Mouse (Mus musculus): ENCODE data around the gene Slco1a5. TPM values are rescaled to one million over a fixed set of nuclear protein-coding genes. Genes with fewer than 3 reads are reported as not detected.
"Not testable (repeated sequence)": the region's sequence is repeated elsewhere in the genome, so short reads cannot be mapped to it uniquely, and the experiment has no call there.

Slco1a5 gene
- polyA plus RNA-seq, 1 experiment from 2014 or later, result 0.29 TPM

DNA sequence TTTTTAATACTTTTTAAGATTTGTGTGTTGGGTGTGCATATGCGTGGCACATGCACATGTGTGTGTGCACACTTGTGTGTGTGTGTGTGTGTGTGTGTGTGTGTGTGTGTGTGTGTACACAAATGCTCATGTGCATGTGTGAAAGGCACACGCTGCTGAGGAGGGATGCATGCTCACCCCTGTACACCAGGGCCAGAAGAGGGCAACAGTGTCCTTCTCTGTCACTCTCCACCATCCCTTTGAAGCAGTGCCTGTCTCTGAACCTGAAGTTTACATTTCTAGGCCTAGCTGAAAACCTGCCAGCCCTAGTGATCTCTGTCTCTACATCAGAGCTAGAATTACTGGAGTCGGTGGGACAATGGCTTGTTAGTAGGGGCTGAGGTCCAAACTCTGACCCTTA is 3.8 kb upstream of the Slco1a5 start:
- H3K27ac ChIP-seq (ENCODE audit: low read length), result no peak overlapping the region
- no peak overlapping the region for H3K4me3 ChIP-seq (ENCODE audit: low read depth, low read length)
- ATAC-seq (ENCODE audit: insufficient number of reproducible peaks, insufficient read depth, low FRiP score, low read depth), result no peak
- H3K4me1 ChIP-seq (ENCODE audit: control insufficient read depth, insufficient read depth, low read length), result no peaks in the 10 kb centered on the region
- no peak overlapping the region for H3K9ac ChIP-seq (replicated peaks; ENCODE audit: low read depth, low read length)
- H3K9me3 ChIP-seq (ENCODE audit: control insufficient read depth, low read depth, low read length), result no peaks in the 10 kb centered on the region
- no peaks in the 10 kb centered on the region for H3K27me3 ChIP-seq (ENCODE audit: control insufficient read depth, insufficient read depth, low read length)
- no peak overlapping the region for H3K4me2 ChIP-seq (replicated peaks; ENCODE audit: low read depth, low read length)
- no peaks in the 10 kb centered on the region for H3K36me3 ChIP-seq (ENCODE audit: control insufficient read depth, insufficient read depth, low read length)
- 65% methylated on average over 3 of the region's 3 CpGs for WGBS

GRCm38 (mm10) chr6:142317106-142317505 is 5.7 kb downstream of the Slco1a5 start:
- Histone ChIP-seq H3K4me1 (ENCODE audit: control insufficient read depth, insufficient read depth, low read length) (no peaks in the 10 kb centered on the region), H3K9ac (replicated peaks; ENCODE audit: low read depth, low read length) (no peak overlapping the region), H3K27ac (ENCODE audit: low read length) (no peak overlapping the region), H3K36me3 (ENCODE audit: control insufficient read depth, insufficient read depth, low read length) (no peaks in the 10 kb centered on the region), H3K4me3 (ENCODE audit: low read depth, low read length) (no peak overlapping the region), H3K9me3 (ENCODE audit: control insufficient read depth, low read depth, low read length) (no peaks in the 10 kb centered on the region), H3K4me2 (replicated peaks; ENCODE audit: low read depth, low read length) (no peak overlapping the region), H3K27me3 (ENCODE audit: control insufficient read depth, insufficient read depth, low read length) (no peaks in the 10 kb centered on the region)
- no peak for ATAC-seq (ENCODE audit: insufficient number of reproducible peaks, insufficient read depth, low FRiP score, low read depth)

- Histone ChIP-seq H3K27ac (ENCODE audit: low read length) (no peak overlapping the region), H3K9ac (replicated peaks; ENCODE audit: low read depth, low read length) (no peak overlapping the region), H3K9me3 (ENCODE audit: control insufficient read depth, low read depth, low read length) (peaks cover 3% of the 10 kb centered on the region; the same call in 1 of the 2 replicates), H3K27me3 (ENCODE audit: control insufficient read depth, insufficient read depth, low read length) (no peaks in the 10 kb centered on the region), H3K4me3 (ENCODE audit: low read depth, low read length) (no peak overlapping the region), H3K4me2 (replicated peaks; ENCODE audit: low read depth, low read length) (no peak overlapping the region), H3K4me1 (ENCODE audit: control insufficient read depth, insufficient read depth, low read length) (no peaks in the 10 kb centered on the region), H3K36me3 (ENCODE audit: control insufficient read depth, insufficient read depth, low read length) (no peaks in the 10 kb centered on the region)
- ATAC-seq (ENCODE audit: insufficient number of reproducible peaks, insufficient read depth, low FRiP score, low read depth), result no peak
- WGBS, result 76% methylated on average over 5 of the region's 5 CpGs
Observed at GRCm38 (mm10) chr6:142314285-142314684, 8.5 kb downstream of the Slco1a5 start.

GRCm38 (mm10) chr6:142305076-142305475 is 17.7 kb downstream of the Slco1a5 start:
- Histone ChIP-seq H3K36me3 (ENCODE audit: control insufficient read depth, insufficient read depth, low read length) (no peaks in the 10 kb centered on the region), H3K9ac (replicated peaks; ENCODE audit: low read depth, low read length) (no peak overlapping the region), H3K4me3 (ENCODE audit: low read depth, low read length) (no peak overlapping the region), H3K27me3 (ENCODE audit: control insufficient read depth, insufficient read depth, low read length) (no peaks in the 10 kb centered on the region), H3K4me2 (replicated peaks; ENCODE audit: low read depth, low read length) (no peak overlapping the region), H3K4me1 (ENCODE audit: control insufficient read depth, insufficient read depth, low read length) (no peaks in the 10 kb centered on the region), H3K9me3 (ENCODE audit: control insufficient read depth, low read depth, low read length) (peaks cover 3% of the 10 kb centered on the region; the same call in 1 of the 2 replicates), H3K27ac (ENCODE audit: low read length) (no peak overlapping the region)
- ATAC-seq (ENCODE audit: insufficient number of reproducible peaks, insufficient read depth, low FRiP score, low read depth), result no peak

GRCm38 (mm10) chr6:142298098-142298497 is 24.7 kb downstream of the Slco1a5 start, which contains the start of gene Iapp:
Gene Iapp (plus strand): TSS chr6:142298423.
- H3K36me3 ChIP-seq (ENCODE audit: control insufficient read depth, insufficient read depth, low read length), result no peaks in the 10 kb centered on the region
- no peaks in the 10 kb centered on the region for H3K4me1 ChIP-seq (ENCODE audit: control insufficient read depth, insufficient read depth, low read length)
- no peak within 1 kb of the TSS for H3K4me2 ChIP-seq (replicated peaks; ENCODE audit: low read depth, low read length)
- no peaks in the 10 kb centered on the region for H3K9me3 ChIP-seq (ENCODE audit: control insufficient read depth, low read depth, low read length)
- H3K27ac ChIP-seq (ENCODE audit: low read length), result no peak within 1 kb of the TSS
- ATAC-seq (ENCODE audit: insufficient number of reproducible peaks, insufficient read depth, low FRiP score, low read depth), result no peak
- 46% methylated on average over 4 of the region's 4 CpGs for WGBS
- no peak within 1 kb of the TSS for H3K4me3 ChIP-seq (ENCODE audit: low read depth, low read length)
- H3K27me3 ChIP-seq (ENCODE audit: control insufficient read depth, insufficient read depth, low read length), result no peaks in the 10 kb centered on the region
- no peak within 1 kb of the TSS for H3K9ac ChIP-seq (replicated peaks; ENCODE audit: low read depth, low read length)

DNA sequence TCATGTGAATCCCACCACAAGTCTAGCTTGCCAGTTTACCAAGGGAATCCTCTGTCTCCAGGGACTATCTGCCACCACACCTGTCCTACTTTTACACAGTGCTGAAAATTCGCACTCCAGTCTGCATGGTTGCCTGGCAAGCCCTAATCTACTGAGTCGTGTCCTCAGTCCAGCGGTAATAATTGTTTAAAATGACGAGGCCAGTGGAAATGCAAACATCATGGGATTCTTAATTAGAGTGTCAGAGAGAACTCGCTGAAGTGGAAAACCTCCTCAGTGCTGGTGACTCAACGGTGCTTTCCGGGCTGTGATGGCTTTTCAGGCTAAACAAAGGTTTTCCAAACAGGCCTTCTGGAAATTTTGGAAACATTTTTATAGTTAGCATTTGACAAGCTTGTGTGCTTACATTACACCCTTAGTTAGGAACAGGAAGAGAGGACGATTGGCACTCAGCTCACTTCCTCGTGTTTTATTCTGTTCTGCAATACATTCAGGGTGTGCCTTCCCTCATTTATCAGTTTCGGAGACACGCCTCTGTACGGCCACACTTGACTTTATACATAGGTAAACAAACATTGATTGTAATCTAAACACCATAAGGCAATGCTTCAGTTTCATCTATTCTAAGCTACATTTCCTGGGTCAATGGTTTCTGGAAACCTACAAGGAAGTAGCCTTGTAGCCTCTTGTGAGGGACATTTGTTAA is 33.2 kb downstream of the Slco1a5 start:
- Histone ChIP-seq H3K36me3 (ENCODE audit: control insufficient read depth, insufficient read depth, low read length) (no peaks in the 10 kb centered on the region), H3K9me3 (ENCODE audit: control insufficient read depth, low read depth, low read length) (no peaks in the 10 kb centered on the region), H3K27me3 (ENCODE audit: control insufficient read depth, insufficient read depth, low read length) (no peaks in the 10 kb centered on the region), H3K4me1 (ENCODE audit: control insufficient read depth, insufficient read depth, low read length) (no peaks in the 10 kb centered on the region), H3K4me2 (replicated peaks; ENCODE audit: low read depth, low read length) (no peak overlapping the region), H3K4me3 (ENCODE audit: low read depth, low read length) (no peak overlapping the region), H3K9ac (replicated peaks; ENCODE audit: low read depth, low read length) (no peak overlapping the region), H3K27ac (ENCODE audit: low read length) (no peak overlapping the region)
- WGBS, result 69% methylated on average over 12 of the region's 12 CpGs
- 0 out of 2 replicates have a peak, but pooled peaks have one; percentile 37 for ATAC-seq (ENCODE audit: insufficient number of reproducible peaks, insufficient read depth, low FRiP score, low read depth)

DNA sequence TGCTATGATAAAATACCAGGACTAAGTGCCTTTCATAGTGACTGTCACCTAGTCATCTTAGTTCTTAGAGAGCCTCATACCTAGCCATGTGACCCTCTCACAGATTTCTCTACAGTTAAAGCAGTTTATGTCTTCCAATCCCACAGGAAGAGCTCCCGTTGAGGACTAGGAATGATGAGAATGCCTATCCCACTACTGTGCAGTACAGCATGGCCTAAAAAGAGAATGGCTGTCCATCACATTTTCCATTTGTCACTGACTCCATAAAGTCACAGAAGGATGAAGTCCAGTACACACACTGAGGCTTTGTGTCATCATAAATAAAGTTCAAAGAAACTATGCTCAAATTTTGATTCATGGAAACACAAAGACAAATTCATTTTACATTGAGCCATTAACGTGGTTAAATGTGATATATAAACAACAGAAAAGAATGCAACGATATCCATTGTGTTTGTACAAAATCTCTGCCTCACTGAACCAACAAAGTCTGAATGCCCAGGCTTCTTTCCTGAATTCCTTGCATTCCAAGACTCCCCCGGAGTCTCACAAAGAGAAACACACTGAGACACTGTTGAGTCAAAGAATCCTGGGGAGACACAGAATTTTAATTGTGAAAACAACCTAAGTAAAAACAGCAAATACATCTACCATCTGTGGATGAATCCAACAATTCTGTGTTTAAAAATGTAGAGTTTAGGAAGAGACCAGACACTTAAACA is 46.9 kb downstream of the Slco1a5 start:
- Histone ChIP-seq H3K4me1 (ENCODE audit: control insufficient read depth, insufficient read depth, low read length) (no peaks in the 10 kb centered on the region), H3K4me3 (ENCODE audit: low read depth, low read length) (no peak overlapping the region), H3K9ac (replicated peaks; ENCODE audit: low read depth, low read length) (no peak overlapping the region), H3K36me3 (ENCODE audit: control insufficient read depth, insufficient read depth, low read length) (no peaks in the 10 kb centered on the region), H3K4me2 (replicated peaks; ENCODE audit: low read depth, low read length) (no peak overlapping the region), H3K27me3 (ENCODE audit: control insufficient read depth, insufficient read depth, low read length) (no peaks in the 10 kb centered on the region), H3K27ac (ENCODE audit: low read length) (no peak overlapping the region), H3K9me3 (ENCODE audit: control insufficient read depth, low read depth, low read length) (no peaks in the 10 kb centered on the region)
- ATAC-seq (ENCODE audit: insufficient number of reproducible peaks, insufficient read depth, low FRiP score, low read depth), result no peak
- WGBS, result 7% methylated on average over 4 of the region's 4 CpGs

GRCm38 (mm10) chr6:142250738-142251307 is 72.0 kb downstream of the Slco1a5 start:
- H3K4me2 ChIP-seq (replicated peaks; ENCODE audit: low read depth, low read length); ATAC-seq (ENCODE audit: insufficient number of reproducible peaks, insufficient read depth, low FRiP score, low read depth); H3K27me3 ChIP-seq (ENCODE audit: control insufficient read depth, insufficient read depth, low read length); H3K27ac ChIP-seq (ENCODE audit: low read length); H3K36me3 ChIP-seq (ENCODE audit: control insufficient read depth, insufficient read depth, low read length); H3K4me1 ChIP-seq (ENCODE audit: control insufficient read depth, insufficient read depth, low read length); H3K9ac ChIP-seq (replicated peaks; ENCODE audit: low read depth, low read length); H3K9me3 ChIP-seq (ENCODE audit: control insufficient read depth, low read depth, low read length); H3K4me3 ChIP-seq (ENCODE audit: low read depth, low read length): not testable (repeated sequence)
- WGBS, result 83% methylated on average over 1 of the region's 1 CpGs

All from stomach, embryonic 14.5 days (tissue).